Mouse (Mus musculus) erythroblast, embryonic 14.5 days (primary cell): Measurements from ENCODE around the gene Arrdc2.

Experiments used
- GATA1 ChIP-seq: IDR thresholded peaks from 2 replicates; pipeline ENCODE4 v1.6.1; 2012; ENCODE audit warnings: low read length, inconsistent platforms, mixed read lengths
- TAL1 ChIP-seq: IDR thresholded peaks from 3 replicates; pipeline ENCODE4 v1.6.1; 2012; ENCODE audit warnings: low read length, inconsistent platforms, mixed read lengths

- no peak for TF ChIP-seq GATA1
- no peak for TF ChIP-seq TAL1
These were observed 40.6 kb upstream of the Arrdc2 start for GRCm38 (mm10) chr8:70880126-70880525.
